Mouse (Mus musculus): ENCODE measurements around the gene C2cd4c.

- TF ChIP-seq POLR2A (IDR thresholded peaks at IDR 0.05; ENCODE audit: borderline replicate concordance, control insufficient read depth, low read depth, low read length) (no peak), CTCF (IDR thresholded peaks at IDR 0.05; ENCODE audit: control insufficient read depth, insufficient read depth, low read length) (no peak)
Measured at GRCm38 (mm10) chr10:79636287-79636686, 22.5 kb upstream of the C2cd4c start.
